In genomic region chr19:45027848-45028247, GRCm38 (mm10) we compare ENCODE assay signal across 14 mouse cellular contexts. TPM values are rescaled to one million over a fixed set of nuclear protein-coding genes. Genes with fewer than 3 reads are reported as not detected.
A peak's percentile ranks its signal among the peaks of the same experiment; 100 is the strongest.
DNase-seq lines count a peak whose midpoint lies in the region; ATAC-seq lines count a peak whose summit lies in the region.
"Had no signal": no experiment of that assay in that cellular context is flagged by ENCODE, and none has a peak within 500 bp of the region (broad histone marks: within the 10 kb centered on the region; RNA-seq: fewer than 3 reads in every experiment).

No protein-coding gene starts in this region.

- no peak overlapping the region for H3K4me3 ChIP-seq in forebrain, embryonic 10.5 days
- no peak overlapping the region for H3K4me3 ChIP-seq in forebrain, embryonic 13.5 days
- H3K4me3 ChIP-seq: embryonic facial prominence, embryonic 15.5 days had no signal

- H3K9me3 ChIP-seq in forebrain, embryonic 10.5 days: no peaks in the 10 kb centered on the region
- no peaks in the 10 kb centered on the region for H3K9me3 ChIP-seq in forebrain, embryonic 13.5 days (replicated peaks)
- H3K9me3 ChIP-seq: embryonic facial prominence, embryonic 15.5 days had no signal

- peaks cover 53% of the 10 kb centered on the region for H3K4me1 ChIP-seq in forebrain, embryonic 10.5 days
- H3K4me1 ChIP-seq in forebrain, embryonic 13.5 days: peaks cover 3% of the 10 kb centered on the region

- no peak overlapping the region for H3K4me2 ChIP-seq in forebrain, embryonic 13.5 days
- H3K4me2 ChIP-seq: embryonic facial prominence, embryonic 15.5 days had no signal

- H3K27me3 ChIP-seq in forebrain, embryonic 10.5 days (ENCODE audit: poor library complexity, severe bottlenecking): peaks cover under 1% of the 10 kb centered on the region; the same call in 1 of the 2 replicates
- no peaks in the 10 kb centered on the region for H3K27me3 ChIP-seq in forebrain, embryonic 13.5 days
- H3K27me3 ChIP-seq: embryonic facial prominence, embryonic 15.5 days had no signal

- H3K36me3 ChIP-seq in forebrain, embryonic 10.5 days (replicated peaks): peaks cover 62% of the 10 kb centered on the region
- peaks cover 51% of the 10 kb centered on the region for H3K36me3 ChIP-seq in forebrain, embryonic 13.5 days (ENCODE audit: poor library complexity, severe bottlenecking)

- H3K27ac ChIP-seq in forebrain, embryonic 10.5 days: peak overlapping the region; percentile 32; the same call in 1 of the 2 replicates
- no peak overlapping the region for H3K27ac ChIP-seq in forebrain, embryonic 13.5 days
- H3K27ac ChIP-seq: embryonic facial prominence, embryonic 15.5 days; liver, embryonic 14.5 days had no signal

- no peak overlapping the region for H3K9ac ChIP-seq in forebrain, embryonic 13.5 days
- H3K9ac ChIP-seq: embryonic facial prominence, embryonic 15.5 days; liver, embryonic 14.5 days had no signal

- no peak for ATAC-seq in forebrain, embryonic 13.5 days
- ATAC-seq: inflammation-experienced regulatory T-cells, adult 6 months had no signal

- WGBS in forebrain, embryonic 10.5 days: 83% methylated on average over 6 of the region's 6 CpGs
- 82% methylated on average over 6 of the region's 6 CpGs for WGBS in forebrain, embryonic 13.5 days

- DNase-seq in forebrain, embryonic 10.5 days (ENCODE audit: extremely low spot score, low spot score): no peak
- DNase-seq in layer of hippocampus, adult 11-12 months (ENCODE audit: low spot score): peak; percentile 65
- no peak for DNase-seq in layer of hippocampus, adult 8-10 months (ENCODE audit: low spot score in 2 of 2)
- DNase-seq in Muller cell, postnatal 12 days (ENCODE audit: inconsistent ontology term): peak; percentile 73
- peak; percentile 44 for DNase-seq in retina, embryonic 14.5 days (ENCODE audit: low spot score)
- no peak for DNase-seq in thymus, postnatal 14 days
- DNase-seq in natural killer cell, adult 2 months (ENCODE audit: low spot score in 2 of 2): no peak
- DNase-seq: kidney, postnatal 36 days; thymus, postnatal 4 days had no signal

RNA-seq across cellular contexts. Expression of gene Lzts2, which starts 13.6 kb away (rescaled TPM):
- 47.9 and 52.4 TPM in 2 replicates for polyA plus RNA-seq in forebrain, embryonic 10.5 days (2016; fragmentation: Nextera tagmentation; extraction: Ambion mirVana)
- polyA plus RNA-seq in forebrain, embryonic 13.5 days (2015; fragmentation: Nextera tagmentation; extraction: Ambion mirVana): 24.5 and 24.7 TPM in 2 replicates
- 10 to 100 TPM; 31.0 to 38.3 (median 33.3) TPM for total RNA-seq in layer of hippocampus, adult 8-10 months (2022)

RNA-seq across cellular contexts. Expression of gene Pdzd7, which starts 17.7 kb away (rescaled TPM):
- polyA plus RNA-seq in forebrain, embryonic 10.5 days (2016; fragmentation: Nextera tagmentation; extraction: Ambion mirVana): 0.15 and 0.25 TPM in 2 replicates
- 0.92 and 1.5 TPM in 2 replicates for polyA plus RNA-seq in forebrain, embryonic 13.5 days (2015; fragmentation: Nextera tagmentation; extraction: Ambion mirVana)
- total RNA-seq in layer of hippocampus, adult 8-10 months (2022): 1 to 10 TPM; 3.1 to 3.8 (median 3.4) TPM
- total RNA-seq: adrenal gland, postnatal 14 days had no signal
- polyA plus RNA-seq: inflammation-experienced regulatory T-cells, adult 6 months had no signal

RNA-seq across cellular contexts. Expression of gene Sfxn3, which starts 19.5 kb away (rescaled TPM):
- polyA plus RNA-seq in forebrain, embryonic 10.5 days (2016; fragmentation: Nextera tagmentation; extraction: Ambion mirVana): 6.3 and 6.9 TPM in 2 replicates
- polyA plus RNA-seq in forebrain, embryonic 13.5 days (2015; fragmentation: Nextera tagmentation; extraction: Ambion mirVana): 38.8 and 42.2 TPM in 2 replicates
- 10 to 100 TPM; 93.2 to 96.3 (median 94.1) TPM for total RNA-seq in layer of hippocampus, adult 8-10 months (2022)

RNA-seq across cellular contexts. Expression of gene Mrpl43, which starts 21.6 kb away (rescaled TPM):
- 71.4 and 75.0 TPM in 2 replicates for polyA plus RNA-seq in forebrain, embryonic 10.5 days (2016; fragmentation: Nextera tagmentation; extraction: Ambion mirVana)
- polyA plus RNA-seq in forebrain, embryonic 13.5 days (2015; fragmentation: Nextera tagmentation; extraction: Ambion mirVana): 82.2 and 89.7 TPM in 2 replicates
- 10 to 100 TPM; 31.8 to 45.4 (median 39.1) TPM for total RNA-seq in layer of hippocampus, adult 8-10 months (2022)

RNA-seq across cellular contexts. Expression of gene Twnk, which starts 22.4 kb away (rescaled TPM):
- 34.5 and 35.8 TPM in 2 replicates for polyA plus RNA-seq in forebrain, embryonic 10.5 days (2016; fragmentation: Nextera tagmentation; extraction: Ambion mirVana)
- polyA plus RNA-seq in forebrain, embryonic 13.5 days (2015; fragmentation: Nextera tagmentation; extraction: Ambion mirVana): 21.1 and 22.2 TPM in 2 replicates
- 10 to 100 TPM; 13.3 to 16.3 (median 14.8) TPM for total RNA-seq in layer of hippocampus, adult 8-10 months (2022)

Comparison
In these comparisons a context has a peak if more than half of its experiments do, and no peak if none do; other contexts are left out.
1. DNase-seq: peak in layer of hippocampus, adult 11-12 months (single experiment), Muller cell, postnatal 12 days (single experiment) and retina, embryonic 14.5 days (single experiment); none in forebrain, embryonic 10.5 days (single experiment), layer of hippocampus, adult 8-10 months (0 of 2), thymus, postnatal 14 days (single experiment) and natural killer cell, adult 2 months (0 of 2).